Mouse (Mus musculus) mouse trophoblast stem cell (cell line): ENCODE data around the gene Lypd3.
"Not testable (repeated sequence)": the region's sequence is repeated elsewhere in the genome, so short reads cannot be mapped to it uniquely, and the experiment has no call there.

Experiments
- in situ Hi-C, 2 experiments: fragments of 300-500 bp; cut with MseI, MboI; formaldehyde crosslinking; loops; 2 replicates in 1 of 2; 3 replicates in 1 of 2; pipeline ENCODE4 v1.15.1; 2025

Lypd3 gene

GRCm38 (mm10) chr7:24661118-24661904 lies 25.0 kb downstream of the Lypd3 start:
- in situ Hi-C loops: no loop called here

GRCm38 (mm10) chr7:24662575-24662974 lies 26.2 kb downstream of the Lypd3 start:
- in situ Hi-C loops: no loop called here

- in situ Hi-C loops: no loop called here
Measured at GRCm38 (mm10) chr7:24664301-24664700, 28.0 kb downstream of the Lypd3 start.

- in situ Hi-C loops: no loop called here
Measured at GRCm38 (mm10) chr7:24664959-24665358, 28.6 kb downstream of the Lypd3 start.

- in situ Hi-C loops: loop anchor here in 1 of 2 experiments (5.0 kb wide), 1 partner anchor 50 kb away; no protein-coding TSS in a partner anchor
Measured at GRCm38 (mm10) chr7:24671944-24672439, 35.6 kb downstream of the Lypd3 start.

GRCm38 (mm10) chr7:24676575-24676974 lies 40.2 kb downstream of the Lypd3 start, which contains the start of gene Tex101:
TSS of gene Tex101 (minus strand) at chr7:24676675.
- in situ Hi-C loops: no loop called here

GRCm38 (mm10) chr7:24684121-24684520 lies 47.8 kb downstream of the Lypd3 start:
- in situ Hi-C loops: loop anchor here in 1 of 2 experiments (5.0 kb wide), 1 partner anchor 48 kb away; no protein-coding TSS in a partner anchor

- in situ Hi-C loops: not testable (repeated sequence)
Measured at GRCm38 (mm10) chr7:24687519-24687918, 51.2 kb downstream of the Lypd3 start.
